ENCODE assay signal across 8 mouse cellular contexts in genomic region chr5:115358872-115359271, GRCm38 (mm10). TPM values are rescaled to one million over a fixed set of nuclear protein-coding genes. Genes with fewer than 3 reads are reported as not detected.
DNase-seq lines count a peak whose midpoint lies in the region; ATAC-seq and TF ChIP-seq lines count a peak whose summit lies in the region.

No protein-coding gene starts in this region.

- TF ChIP-seq EP300 in heart, adult 2 months (IDR thresholded peaks at IDR 0.05; ENCODE audit: insufficient read depth, low read depth, low read length), result no peak

- no peak overlapping the region for H3K4me3 ChIP-seq in embryonic facial prominence, embryonic 13.5 days
- H3K4me3 ChIP-seq in heart, adult 2 months, result no peak overlapping the region
- H3K4me3 ChIP-seq in limb, embryonic 15.5 days, result no peak overlapping the region; the same call in 1 of the 2 replicates
- no peak overlapping the region for H3K4me3 ChIP-seq in stomach, embryonic 15.5 days (replicated peaks)

- no peak overlapping the region for H3K9ac ChIP-seq in embryonic facial prominence, embryonic 13.5 days
- no peak overlapping the region for H3K9ac ChIP-seq in heart, adult 2 months (ENCODE audit: low read depth, low read length)
- H3K9ac ChIP-seq in limb, embryonic 15.5 days, result no peak overlapping the region
- H3K9ac ChIP-seq in stomach, embryonic 15.5 days, result no peak overlapping the region

- no peak for ATAC-seq in embryonic facial prominence, embryonic 13.5 days (ENCODE audit: insufficient number of reproducible peaks, insufficient read depth, low FRiP score, low TSS enrichment, low read depth)
- ATAC-seq in limb, embryonic 15.5 days (ENCODE audit: insufficient number of reproducible peaks, low FRiP score, low TSS enrichment, low read depth), result peak; percentile 63; the same call in 1 of the 2 replicates
- 0 out of 2 replicates have a peak, but pooled peaks have one; percentile 47 for ATAC-seq in stomach, embryonic 15.5 days (ENCODE audit: insufficient read depth, low FRiP score, low read depth)

- H3K9me3 ChIP-seq in embryonic facial prominence, embryonic 13.5 days, result no peaks in the 10 kb centered on the region
- H3K9me3 ChIP-seq in limb, embryonic 15.5 days, result no peaks in the 10 kb centered on the region
- no peaks in the 10 kb centered on the region for H3K9me3 ChIP-seq in stomach, embryonic 15.5 days

- peak; percentile 100; the same call in 1 of the 2 replicates for TF ChIP-seq CTCF in heart, adult 2 months (IDR thresholded peaks at IDR 0.05)

- peak; percentile 90 for DNase-seq in A20 (ENCODE audit: low read depth, low spot score)
- peak; percentile 95 for DNase-seq in adrenal gland, postnatal 10 days
- peak; percentile 79 to 91 for DNase-seq in heart, adult 2 months
- DNase-seq in kidney, adult 9 months, result peak; percentile 84
- DNase-seq in natural killer cell, adult 2 months (ENCODE audit: low spot score in 2 of 2), result peak; percentile 70 to 82

- H3K79me2 ChIP-seq in heart, adult 2 months (replicated peaks; ENCODE audit: control insufficient read depth, insufficient read depth, low read length), result no peaks in the 10 kb centered on the region

- no peaks in the 10 kb centered on the region for H3K27me3 ChIP-seq in embryonic facial prominence, embryonic 13.5 days
- no peaks in the 10 kb centered on the region for H3K27me3 ChIP-seq in heart, adult 2 months (ENCODE audit: control insufficient read depth, insufficient read depth, low read length)
- no peaks in the 10 kb centered on the region for H3K27me3 ChIP-seq in limb, embryonic 15.5 days
- no peaks in the 10 kb centered on the region for H3K27me3 ChIP-seq in stomach, embryonic 15.5 days (replicated peaks)

- no peak for TF ChIP-seq POLR2A in heart, adult 2 months (IDR thresholded peaks at IDR 0.05; ENCODE audit: insufficient read depth, low read depth, low read length)

- peak overlapping the region; percentile 19; the same call in 1 of the 2 replicates for H3K4me2 ChIP-seq in embryonic facial prominence, embryonic 13.5 days
- H3K4me2 ChIP-seq in limb, embryonic 15.5 days, result no peak overlapping the region; the same call in 1 of the 2 replicates
- no peak overlapping the region for H3K4me2 ChIP-seq in stomach, embryonic 15.5 days

- no peaks in the 10 kb centered on the region for H3K36me3 ChIP-seq in embryonic facial prominence, embryonic 13.5 days
- no peaks in the 10 kb centered on the region for H3K36me3 ChIP-seq in heart, adult 2 months (ENCODE audit: control insufficient read depth, insufficient read depth, low read length)
- H3K36me3 ChIP-seq in limb, embryonic 15.5 days, result no peaks in the 10 kb centered on the region
- H3K36me3 ChIP-seq in stomach, embryonic 15.5 days, result no peaks in the 10 kb centered on the region

- no peak overlapping the region for H3K27ac ChIP-seq in embryonic facial prominence, embryonic 13.5 days
- H3K27ac ChIP-seq in heart, adult 2 months, result no peak overlapping the region
- H3K27ac ChIP-seq in limb, embryonic 15.5 days, result no peak overlapping the region
- H3K27ac ChIP-seq in stomach, embryonic 15.5 days, result no peak overlapping the region

- 3% methylated on average over 12 of the region's 12 CpGs for WGBS in embryonic facial prominence, embryonic 13.5 days
- 3% methylated on average over 12 of the region's 12 CpGs for WGBS in heart, adult 2 months
- 4% methylated on average over 12 of the region's 12 CpGs for WGBS in limb, embryonic 15.5 days
- WGBS in stomach, embryonic 15.5 days, result 2% methylated on average over 12 of the region's 12 CpGs

- H3K4me1 ChIP-seq in embryonic facial prominence, embryonic 13.5 days, result no peaks in the 10 kb centered on the region
- no peaks in the 10 kb centered on the region for H3K4me1 ChIP-seq in heart, adult 2 months (ENCODE audit: control insufficient read depth, insufficient read depth, low read length)
- no peaks in the 10 kb centered on the region for H3K4me1 ChIP-seq in limb, embryonic 15.5 days
- H3K4me1 ChIP-seq in stomach, embryonic 15.5 days, result no peaks in the 10 kb centered on the region

- intact Hi-C loops in heart, adult 2 months (cut with DNase I), result loop anchor here (1.0 kb wide), 1 partner anchor 82 kb away; no protein-coding TSS in a partner anchor

RNA-seq across cellular contexts. Expression of gene Cox6a1, which starts 10.1 kb away (rescaled TPM):
- total RNA-seq in adrenal gland, postnatal 10 days (2021), result 1,000 to 10,000 TPM; 1,718 to 1,856 TPM
- polyA plus RNA-seq in embryonic facial prominence, embryonic 13.5 days (2015; fragmentation: Nextera tagmentation; extraction: Ambion mirVana), result 786 and 801 TPM in 2 replicates
- total RNA-seq in heart, adult 2 months (2021), result 100 to 1,000 TPM; 232 to 256 TPM
- polyA plus RNA-seq in heart, adult 2 months (2012; rRNA removed), result 546 and 797 TPM in 2 replicates
- polyA plus RNA-seq in limb, embryonic 15.5 days (2015; fragmentation: Nextera tagmentation; extraction: Ambion mirVana), result 800 and 820 TPM in 2 replicates
- 1,002 and 1,095 TPM in 2 replicates for polyA plus RNA-seq in stomach, embryonic 15.5 days (2015; fragmentation: Nextera tagmentation; extraction: Ambion mirVana)

RNA-seq across cellular contexts. Expression of gene Triap1, which starts 17.8 kb away (rescaled TPM):
- 10 to 100 TPM; 28.5 to 30.1 TPM for total RNA-seq in adrenal gland, postnatal 10 days (2021)
- 58.0 and 64.4 TPM in 2 replicates for polyA plus RNA-seq in embryonic facial prominence, embryonic 13.5 days (2015; fragmentation: Nextera tagmentation; extraction: Ambion mirVana)
- total RNA-seq in heart, adult 2 months (2021), result 10 to 100 TPM; 21.8 to 24.3 TPM
- polyA plus RNA-seq in heart, adult 2 months (2012; rRNA removed), result 13.9 and 20.0 TPM in 2 replicates
- 60.6 and 66.9 TPM in 2 replicates for polyA plus RNA-seq in limb, embryonic 15.5 days (2015; fragmentation: Nextera tagmentation; extraction: Ambion mirVana)
- polyA plus RNA-seq in stomach, embryonic 15.5 days (2015; fragmentation: Nextera tagmentation; extraction: Ambion mirVana), result 52.0 and 58.1 TPM in 2 replicates

RNA-seq across cellular contexts. Expression of gene Gatc, which starts 17.9 kb away (rescaled TPM):
- total RNA-seq in adrenal gland, postnatal 10 days (2021), result 10 to 100 TPM; 19.1 to 20.1 TPM
- polyA plus RNA-seq in embryonic facial prominence, embryonic 13.5 days (2015; fragmentation: Nextera tagmentation; extraction: Ambion mirVana), result 31.1 and 32.1 TPM in 2 replicates
- total RNA-seq in heart, adult 2 months (2021), result 10 to 100 TPM; 18.1 to 19.8 TPM
- polyA plus RNA-seq in heart, adult 2 months (2012; rRNA removed), result 18.2 and 19.9 TPM in 2 replicates
- polyA plus RNA-seq in limb, embryonic 15.5 days (2015; fragmentation: Nextera tagmentation; extraction: Ambion mirVana), result 25.3 and 27.6 TPM in 2 replicates
- 23.0 and 26.6 TPM in 2 replicates for polyA plus RNA-seq in stomach, embryonic 15.5 days (2015; fragmentation: Nextera tagmentation; extraction: Ambion mirVana)

RNA-seq across cellular contexts. Expression of gene Srsf9, which starts 31.9 kb away (rescaled TPM):
- total RNA-seq in adrenal gland, postnatal 10 days (2021), result 10 to 100 TPM; 67.1 to 70.7 TPM
- polyA plus RNA-seq in embryonic facial prominence, embryonic 13.5 days (2015; fragmentation: Nextera tagmentation; extraction: Ambion mirVana), result 343 and 378 TPM in 2 replicates
- 10 to 100 TPM; 14.9 to 16.1 TPM for total RNA-seq in heart, adult 2 months (2021)
- polyA plus RNA-seq in heart, adult 2 months (2012; rRNA removed), result 11.8 and 15.3 TPM in 2 replicates
- 222 and 246 TPM in 2 replicates for polyA plus RNA-seq in limb, embryonic 15.5 days (2015; fragmentation: Nextera tagmentation; extraction: Ambion mirVana)
- polyA plus RNA-seq in stomach, embryonic 15.5 days (2015; fragmentation: Nextera tagmentation; extraction: Ambion mirVana), result 233 and 262 TPM in 2 replicates

RNA-seq across cellular contexts. Expression of gene Dynll1, which starts 58.1 kb away (rescaled TPM):
- 100 to 1,000 TPM; 243 to 258 TPM for total RNA-seq in adrenal gland, postnatal 10 days (2021)
- polyA plus RNA-seq in embryonic facial prominence, embryonic 13.5 days (2015; fragmentation: Nextera tagmentation; extraction: Ambion mirVana), result 1,732 and 1,829 TPM in 2 replicates
- 10 to 100 TPM; 65.1 to 85.6 TPM for total RNA-seq in heart, adult 2 months (2021)
- 65.2 and 83.8 TPM in 2 replicates for polyA plus RNA-seq in heart, adult 2 months (2012; rRNA removed)
- 1,678 and 1,810 TPM in 2 replicates for polyA plus RNA-seq in limb, embryonic 15.5 days (2015; fragmentation: Nextera tagmentation; extraction: Ambion mirVana)
- polyA plus RNA-seq in stomach, embryonic 15.5 days (2015; fragmentation: Nextera tagmentation; extraction: Ambion mirVana), result 1,324 and 1,567 TPM in 2 replicates
